Mouse (Mus musculus): ENCODE data around the gene Gpx3.
A peak's percentile ranks its signal among the peaks of the same experiment; 100 is the strongest.

The Gpx3 gene

DNA sequence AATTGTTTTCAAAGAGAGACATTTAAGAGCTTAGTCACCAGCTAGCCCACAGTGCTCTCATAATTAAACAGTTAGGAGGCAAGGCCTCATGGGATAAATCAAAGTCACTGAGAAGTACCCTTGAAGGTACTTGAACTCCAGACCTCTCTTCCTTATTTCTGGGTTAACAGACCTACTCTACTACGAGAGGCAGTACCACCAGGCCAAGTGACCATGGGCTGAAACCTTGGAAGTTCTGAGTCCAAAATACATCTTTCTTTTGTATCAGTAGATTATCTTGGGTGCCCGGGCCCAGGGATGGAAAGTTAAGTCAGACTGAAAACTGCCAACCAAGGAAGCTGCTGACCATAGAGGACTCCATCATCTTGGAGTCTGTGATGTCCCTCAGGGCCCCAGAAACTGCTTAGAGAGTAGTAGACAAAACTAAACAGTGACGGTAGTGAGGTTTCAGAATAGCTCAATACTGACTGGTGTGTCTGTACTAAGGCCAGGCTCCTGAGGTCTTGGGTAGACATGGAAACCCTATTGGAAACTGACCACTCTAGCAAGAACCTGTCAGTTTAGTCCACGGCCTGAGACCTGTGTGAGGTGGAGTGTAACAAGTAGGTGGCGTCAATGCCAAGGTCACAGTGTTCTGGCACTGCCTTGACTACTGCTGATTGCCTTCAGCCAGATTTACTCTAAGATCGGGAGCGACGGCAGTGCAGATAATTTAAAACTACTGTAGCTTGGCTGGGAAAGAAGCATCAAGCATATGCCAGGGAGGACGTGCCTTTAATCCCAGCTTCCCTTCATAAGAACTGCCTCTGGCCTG, 10.5 kb downstream of the Gpx3 start:
- DNase-seq (ENCODE audit: low read depth, low spot score): no peak

GRCm38 (mm10) chr11:54913841-54914240, 11.6 kb downstream of the Gpx3 start:
- no peak for DNase-seq (ENCODE audit: low read depth, low spot score)

DNA sequence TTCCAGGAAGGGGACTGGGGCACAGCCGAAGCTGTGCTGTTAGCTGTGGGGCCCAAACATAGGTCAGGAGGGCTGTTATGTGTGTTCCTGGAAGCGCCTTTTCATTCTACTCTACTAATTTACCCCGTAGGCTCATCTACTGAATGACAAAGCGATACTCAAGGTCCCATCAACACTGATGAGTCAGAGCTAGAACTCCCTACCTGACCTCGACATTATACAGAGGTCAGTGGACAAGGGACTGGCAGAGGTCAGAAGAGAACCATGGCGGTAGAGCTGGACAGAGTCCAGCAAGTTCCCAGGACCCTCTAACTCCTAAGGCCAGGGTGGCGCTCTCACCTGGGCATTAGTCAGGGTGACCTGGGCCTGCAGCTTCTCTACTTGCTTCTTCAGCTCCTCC, 15.2 kb downstream of the Gpx3 start:
- no peak for DNase-seq (ENCODE audit: low read depth, low spot score)

DNA sequence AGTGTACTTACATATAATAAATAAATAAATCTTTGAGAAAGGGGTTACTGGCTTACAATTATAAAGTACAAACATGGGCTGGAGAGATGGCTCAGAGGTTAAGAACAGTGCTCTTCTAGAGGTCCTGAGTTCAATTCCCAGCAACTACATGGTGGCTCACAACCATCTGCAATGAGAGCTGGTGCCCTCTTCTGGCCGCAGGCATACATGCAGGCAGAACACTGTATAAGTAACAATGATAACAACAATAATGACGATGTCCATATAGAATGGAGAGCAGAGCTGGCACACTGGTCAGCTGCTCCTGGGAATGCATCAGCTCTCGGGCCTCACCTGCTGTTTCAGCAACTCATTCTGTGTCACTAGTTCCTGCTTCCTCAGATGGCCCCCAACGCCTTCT, 16.0 kb downstream of the Gpx3 start:
- no peak for DNase-seq (ENCODE audit: low read depth, low spot score)

DNA sequence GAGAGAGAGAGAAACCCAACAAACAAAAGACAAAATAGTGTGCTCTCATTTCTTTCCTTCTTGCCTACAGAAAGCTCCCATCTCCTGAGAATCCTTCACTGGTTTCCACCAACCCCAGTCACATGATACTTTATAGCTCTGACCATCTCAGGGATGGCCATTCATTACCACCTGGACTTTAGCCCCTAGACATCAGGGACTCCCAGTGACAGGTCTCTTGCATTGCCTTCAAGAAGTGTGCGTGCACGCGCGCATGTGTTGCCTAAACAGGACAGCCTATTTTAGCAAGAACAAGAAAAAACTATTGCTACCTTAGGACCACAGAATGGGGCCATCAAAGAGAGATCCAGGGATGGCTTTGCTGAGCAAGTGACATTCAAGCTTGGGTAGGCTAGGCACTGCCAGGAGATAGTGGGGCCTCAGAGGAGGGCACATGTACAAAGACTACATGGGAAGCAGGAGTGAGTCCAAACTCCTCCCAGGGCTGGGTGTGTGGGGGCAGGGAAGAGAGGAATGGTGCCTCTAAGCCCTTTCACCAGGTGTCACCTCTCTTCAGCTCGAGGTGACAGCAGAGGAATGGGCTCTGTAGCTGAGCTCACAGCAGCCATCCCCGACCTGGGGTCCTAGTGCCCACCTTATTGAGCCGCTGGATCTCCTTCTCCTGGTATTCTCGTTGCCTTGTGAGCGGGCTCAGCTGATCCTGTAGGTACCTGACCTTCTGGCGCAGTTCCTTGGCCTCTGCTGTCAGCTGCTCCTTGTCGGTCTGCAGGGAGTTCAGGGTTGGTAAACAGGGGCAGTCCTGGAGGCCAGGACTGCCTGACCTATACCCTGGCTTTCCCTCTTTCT, 18.1 kb downstream of the Gpx3 start:
- DNase-seq (ENCODE audit: low read depth, low spot score): no peak

DNA sequence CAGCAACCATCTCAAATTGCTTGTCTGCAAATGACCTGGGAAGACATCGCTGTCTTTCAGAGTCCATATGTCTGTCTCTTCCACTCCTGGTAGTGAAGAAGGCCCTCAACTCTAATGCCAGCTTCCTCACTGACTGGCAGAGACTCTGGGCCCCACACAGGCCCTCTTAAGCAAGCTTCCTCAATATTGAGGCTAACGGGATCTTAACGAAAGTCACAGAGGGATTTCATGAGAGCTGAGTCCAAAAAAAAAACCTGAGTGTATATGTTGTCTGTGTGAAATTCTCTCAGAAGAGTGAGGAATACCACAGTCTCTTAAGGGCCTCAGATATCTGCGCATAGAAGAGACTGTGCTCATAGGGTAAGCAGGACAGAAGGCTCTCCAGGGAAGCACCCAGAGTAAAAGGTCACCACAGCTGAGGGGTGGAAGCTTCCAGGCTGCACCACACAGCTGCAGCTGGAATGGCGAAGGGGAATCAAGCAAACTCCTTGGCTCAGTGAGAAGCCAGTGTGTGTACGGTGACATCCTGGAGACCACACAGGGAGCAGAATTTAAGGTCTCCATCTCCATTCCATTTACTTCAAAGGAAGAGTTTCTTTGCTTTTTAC, 18.8 kb downstream of the Gpx3 start:
- DNase-seq (ENCODE audit: low read depth, low spot score): no peak

DNA sequence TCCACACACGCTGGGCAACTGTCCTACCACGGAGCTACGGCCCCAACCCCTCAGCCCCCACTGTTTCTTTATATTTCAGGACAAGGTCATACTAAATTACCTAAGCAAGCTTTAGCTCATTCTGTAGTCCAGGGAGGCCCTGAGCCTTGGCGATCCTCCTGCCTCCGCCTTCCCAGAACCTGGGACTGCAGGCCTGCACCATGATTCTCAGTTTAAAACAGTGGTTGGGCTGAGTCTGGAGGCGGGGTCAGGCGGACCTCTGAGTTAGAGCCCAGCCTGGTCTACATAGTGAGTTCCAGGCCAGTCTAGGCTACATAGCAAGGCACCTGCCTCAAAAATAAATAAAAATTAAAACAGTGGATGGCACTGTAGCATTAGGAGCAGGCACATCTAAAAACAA, 19.5 kb downstream of the Gpx3 start:
- DNase-seq (ENCODE audit: low read depth, low spot score): no peak

DNA sequence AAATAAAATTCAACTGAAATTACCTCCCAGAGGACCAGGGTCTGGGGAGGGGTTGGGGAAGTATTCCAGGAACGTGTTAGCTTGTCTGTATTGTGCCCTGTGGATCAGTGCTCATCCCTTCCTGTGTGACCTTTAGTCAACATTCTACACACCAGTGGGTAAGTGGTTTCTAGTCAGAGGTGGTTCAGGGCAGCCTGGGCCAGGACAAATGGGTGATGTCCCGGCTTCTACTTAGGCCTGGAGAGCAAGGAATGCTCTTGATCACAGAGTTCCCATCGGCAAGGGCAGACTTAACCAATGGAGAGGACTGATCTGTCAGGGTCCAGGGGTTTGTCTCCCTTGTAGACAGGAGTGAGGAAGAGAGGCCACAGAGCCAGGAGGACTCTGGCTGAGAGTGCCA, 20.2 kb downstream of the Gpx3 start:
- DNase-seq (ENCODE audit: low read depth, low spot score): no peak

- DNase-seq (ENCODE audit: low read depth, low spot score): no peak
These were observed 21.9 kb downstream of the Gpx3 start for GRCm38 (mm10) chr11:54924145-54924544.

DNA sequence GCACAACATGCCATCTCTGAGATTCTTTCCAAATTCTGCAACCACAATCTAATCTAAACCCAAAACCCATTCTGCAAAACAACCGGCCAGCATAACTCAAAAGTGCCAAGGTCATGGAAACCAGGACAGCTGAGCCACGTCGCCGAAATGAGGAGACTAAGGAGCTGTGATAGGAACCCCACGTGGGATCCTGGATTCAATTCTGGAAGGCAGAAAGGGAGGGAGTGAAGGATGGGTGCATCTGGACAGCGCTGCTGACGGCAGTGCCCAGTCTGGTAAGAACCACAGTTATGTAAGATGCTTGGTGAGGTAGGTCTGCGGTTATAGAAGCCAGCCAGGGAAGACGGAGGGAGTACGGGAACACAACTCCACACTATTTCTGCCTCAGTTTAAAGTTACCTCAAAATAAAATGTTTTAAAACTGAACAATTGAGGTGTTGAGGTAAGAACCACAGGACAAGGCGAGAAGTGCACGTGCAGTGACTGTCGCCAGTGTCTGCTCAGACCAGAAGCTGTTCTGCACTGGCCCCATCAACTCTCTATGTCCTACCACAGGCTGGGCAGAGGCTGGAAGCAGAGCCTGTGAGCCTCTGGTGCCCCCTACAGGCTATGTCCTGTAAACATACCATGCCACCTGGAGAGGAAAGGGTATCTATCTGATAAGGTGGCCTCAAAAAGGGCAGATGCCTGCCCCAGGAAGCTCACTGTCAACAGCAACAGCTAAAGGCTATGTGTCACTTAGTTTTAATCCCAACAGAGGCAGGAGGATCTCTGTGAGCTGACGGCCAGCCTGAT, 25.3 kb downstream of the Gpx3 start:
- DNase-seq (ENCODE audit: low read depth, low spot score): no peak

GRCm38 (mm10) chr11:54928219-54928618, 26.0 kb downstream of the Gpx3 start:
- no peak for DNase-seq (ENCODE audit: low read depth, low spot score)

DNA sequence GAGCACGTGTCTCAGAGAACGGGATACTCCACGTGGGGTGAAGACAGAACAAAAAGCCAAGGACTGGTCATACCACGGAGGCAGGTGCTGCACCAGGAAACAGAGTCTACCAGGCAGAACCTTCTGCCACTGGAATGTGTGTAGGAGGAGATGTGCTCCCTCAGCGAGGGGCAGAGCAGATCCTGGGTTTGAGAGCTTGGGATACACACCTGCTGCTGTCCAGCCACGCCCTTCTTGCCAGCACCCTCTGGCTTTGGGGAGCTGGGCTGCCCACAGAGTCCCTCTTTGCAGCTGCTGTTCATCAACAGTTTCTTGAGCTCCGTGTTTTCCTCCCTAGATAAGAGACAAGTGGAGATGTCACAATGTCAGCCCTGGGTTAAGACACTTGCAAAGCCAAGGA, 26.6 kb downstream of the Gpx3 start:
- no peak for DNase-seq (ENCODE audit: low read depth, low spot score)

DNA sequence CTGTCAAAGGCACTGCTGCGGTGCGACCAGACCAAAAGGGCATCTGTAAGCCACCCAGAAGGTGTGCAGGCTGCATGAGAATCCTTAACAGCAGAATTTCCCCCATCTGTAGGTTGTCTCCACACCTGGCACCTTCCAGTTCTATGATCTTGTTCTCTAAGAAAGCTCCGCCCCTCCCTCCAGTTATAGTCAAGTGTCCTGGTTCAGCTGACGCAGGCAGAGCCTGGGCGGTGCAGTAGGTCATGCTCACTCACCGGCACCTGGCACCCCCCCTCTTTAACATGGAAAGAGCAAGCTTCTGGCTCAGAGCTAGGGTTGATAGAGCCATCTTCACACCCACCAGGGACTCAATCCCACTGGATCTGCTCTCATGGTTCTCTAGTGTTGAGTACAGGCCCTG, 27.0 kb downstream of the Gpx3 start:
- no peak for DNase-seq (ENCODE audit: low read depth, low spot score)

- no peak for DNase-seq (ENCODE audit: low read depth, low spot score)
These were observed 27.5 kb downstream of the Gpx3 start for GRCm38 (mm10) chr11:54929744-54930143.

GRCm38 (mm10) chr11:54930318-54930979, 28.2 kb downstream of the Gpx3 start:
- peak; percentile 34 for DNase-seq (ENCODE audit: low read depth, low spot score)

DNA sequence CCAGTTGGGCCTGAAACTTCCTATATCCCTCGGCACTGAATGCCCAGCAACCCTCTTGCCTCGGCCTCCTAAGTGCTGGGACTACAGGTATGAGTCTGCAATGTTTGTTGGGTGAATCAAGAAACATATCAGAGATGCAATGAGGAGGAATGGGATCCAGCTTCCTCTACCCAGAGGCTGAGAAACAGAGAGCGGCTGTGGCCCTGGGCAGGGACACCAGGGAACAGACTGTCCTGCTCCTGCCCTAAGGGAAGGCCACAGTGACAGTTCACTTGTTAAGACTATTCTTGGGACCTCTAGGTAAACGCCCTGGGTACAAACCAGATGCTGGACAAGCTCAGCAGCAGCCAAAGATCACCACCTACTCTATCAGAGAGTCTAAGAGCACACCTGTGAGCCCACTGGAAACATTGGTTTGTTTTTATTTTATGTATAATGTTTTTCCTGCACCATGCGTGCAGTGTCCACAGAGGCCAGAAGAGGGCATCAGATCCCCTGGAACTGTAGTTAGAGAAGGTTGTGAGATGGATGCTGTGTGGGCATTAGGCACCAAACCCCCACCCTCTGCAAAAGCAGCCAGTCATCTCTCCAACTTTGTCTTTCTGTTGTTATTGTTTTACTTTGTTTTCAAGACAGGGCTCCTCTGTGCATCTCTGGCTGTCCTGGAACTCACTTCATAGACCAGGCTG, 29.3 kb downstream of the Gpx3 start:
- no peak for DNase-seq (ENCODE audit: low read depth, low spot score)

DNA sequence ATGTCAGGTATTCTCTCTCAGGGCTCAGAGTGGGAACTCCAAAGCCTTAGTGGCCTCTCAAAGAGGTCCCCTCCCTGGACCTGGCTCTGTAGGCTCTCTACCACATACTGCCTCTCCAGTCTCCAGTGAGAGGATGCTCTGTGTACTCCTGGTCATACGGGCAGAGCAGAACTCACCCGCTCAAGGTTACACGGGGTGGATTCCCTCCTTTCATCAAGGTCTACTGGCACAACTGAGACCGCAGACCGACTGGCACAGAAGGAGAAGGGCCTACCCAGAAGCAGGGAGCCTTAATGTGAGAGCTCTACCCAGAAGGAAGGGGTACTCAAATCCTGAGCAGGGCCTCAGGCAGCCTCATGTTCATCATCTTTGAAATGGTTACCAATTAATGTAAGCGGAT, 30.3 kb downstream of the Gpx3 start:
- DNase-seq (ENCODE audit: low read depth, low spot score): no peak

DNA sequence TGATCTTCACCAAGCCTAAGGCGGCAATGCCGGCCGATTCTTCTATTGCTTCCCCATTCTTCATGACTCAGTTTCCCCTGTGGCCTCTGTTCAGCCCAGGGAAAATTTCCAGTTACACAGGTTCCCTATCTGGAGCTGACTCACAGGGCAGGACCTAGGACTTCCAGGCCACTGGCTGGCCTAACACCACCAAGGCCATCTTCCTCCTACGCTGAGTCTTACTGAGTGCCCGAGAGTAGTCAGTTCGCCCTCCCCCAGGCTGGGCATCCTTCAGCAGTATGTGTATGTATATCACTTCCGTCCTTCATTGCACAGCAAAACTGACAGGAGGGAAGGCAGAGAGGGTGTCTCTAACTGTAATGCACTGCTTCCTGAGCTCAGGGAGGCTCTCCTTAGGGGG, 31.9 kb downstream of the Gpx3 start:
- DNase-seq (ENCODE audit: low read depth, low spot score): no peak

GRCm38 (mm10) chr11:54936035-54936770, 34.0 kb downstream of the Gpx3 start:
- DNase-seq (ENCODE audit: low read depth, low spot score): no peak

DNA sequence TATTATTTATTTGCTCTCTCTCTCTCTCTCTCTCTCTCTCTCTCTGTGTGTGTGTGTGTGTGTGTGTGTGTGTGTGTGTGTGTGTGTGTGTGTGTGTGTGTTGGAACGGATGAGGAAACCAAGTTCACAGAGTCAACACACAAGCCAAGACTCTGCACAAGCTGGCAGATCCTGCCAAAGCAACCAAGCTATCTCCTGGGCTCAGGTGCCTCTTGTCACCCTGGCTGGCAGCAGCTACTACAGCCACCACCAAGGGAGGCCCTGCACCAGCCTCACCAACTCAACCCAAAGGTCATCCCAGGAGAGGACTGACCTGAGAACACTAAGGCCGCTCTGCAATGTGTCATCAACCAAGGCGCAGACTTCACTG, 34.5 kb downstream of the Gpx3 start:
- DNase-seq (ENCODE audit: low read depth, low spot score): no peak

All from WW6 (cell line).